In the genomic region with DNA sequence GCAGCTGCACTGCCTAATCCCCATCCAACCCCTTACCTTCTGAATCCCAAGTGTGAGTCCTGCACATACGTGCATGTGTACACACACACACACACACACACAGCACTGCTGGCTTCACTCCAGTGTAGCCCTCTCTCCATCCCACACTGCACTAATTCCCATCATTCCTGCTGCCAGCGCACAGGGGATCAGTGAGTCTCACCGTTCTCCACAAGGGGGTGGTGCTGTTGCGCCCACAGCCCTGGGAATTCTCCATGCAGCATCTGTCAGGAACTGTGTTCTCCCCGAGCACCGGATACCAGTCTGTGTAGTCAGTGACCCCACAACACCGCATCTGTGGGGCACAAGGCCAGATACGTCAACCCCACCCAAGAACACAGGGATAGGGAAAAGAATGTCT, we compare ENCODE assay signal across 9 mouse cellular contexts.
A peak's percentile ranks its signal among the peaks of the same experiment; 100 is the strongest.
DNase-seq lines count a peak whose midpoint lies in the region; ATAC-seq and TF ChIP-seq lines count a peak whose summit lies in the region.
"Had no signal": no experiment of that assay in that cellular context is flagged by ENCODE, and none has a peak within 500 bp of the region (broad histone marks: within the 10 kb centered on the region; RNA-seq: fewer than 3 reads in every experiment).

No protein-coding gene starts in this region.

- 0 out of 2 replicates have a peak, but pooled peaks have one; percentile 29 for TF ChIP-seq CTCF in cerebellum, adult 2 months (IDR thresholded peaks at IDR 0.05; ENCODE audit: borderline replicate concordance, insufficient read depth, low read depth, low read length)

- no peak for TF ChIP-seq POLR2A in cerebellum, adult 2 months (IDR thresholded peaks at IDR 0.05; ENCODE audit: borderline replicate concordance, insufficient read depth, low read length)

- ATAC-seq in frontal cortex, adult (ENCODE audit: low TSS enrichment): peak; percentile 79
- peak; percentile 49 for ATAC-seq in midbrain, embryonic 13.5 days

- H3K9ac ChIP-seq in midbrain, embryonic 13.5 days (replicated peaks): no peak overlapping the region

- H3K9me3 ChIP-seq in midbrain, embryonic 13.5 days: no peaks in the 10 kb centered on the region

- WGBS in cerebellum, adult 2 months: 38% methylated on average over 8 of the region's 8 CpGs
- 35% methylated on average over 8 of the region's 8 CpGs for WGBS in midbrain, embryonic 13.5 days

- no peak overlapping the region for H3K4me3 ChIP-seq in cerebellum, adult 2 months (replicated peaks; ENCODE audit: insufficient read depth, low read depth, low read length)
- H3K4me3 ChIP-seq in midbrain, embryonic 13.5 days (replicated peaks): no peak overlapping the region
- H3K4me3 ChIP-seq: myocyte had no signal

- peak; percentile 44 to 53 for DNase-seq in kidney, postnatal 4 days
- DNase-seq in kidney, postnatal 36 days: no peak
- DNase-seq in cerebellum, adult 2 months: peak in 1 of 2 experiments; percentile 36
- no peak for DNase-seq in thymus, postnatal 4 days
- no peak for DNase-seq in T-cell, adult 2 months (ENCODE audit: low spot score)
- no peak for DNase-seq in heart, postnatal 36 days

- H3K27ac ChIP-seq in cerebellum, adult 2 months (ENCODE audit: insufficient read depth, low read length): no peak overlapping the region
- no peak overlapping the region for H3K27ac ChIP-seq in midbrain, embryonic 13.5 days

- intact Hi-C loops in heart, postnatal 36 days (cut with DNase I): loop anchor here (10.0 kb wide), 1 partner anchor 339 kb away; the partner anchor contains the start of gene Tead4

- no peak overlapping the region for H3K4me2 ChIP-seq in midbrain, embryonic 13.5 days (replicated peaks)

- H3K4me1 ChIP-seq in cerebellum, adult 2 months (ENCODE audit: control insufficient read depth, insufficient read depth, low read length): peaks cover 5% of the 10 kb centered on the region
- peaks cover 15% of the 10 kb centered on the region; the same call in 1 of the 2 replicates for H3K4me1 ChIP-seq in midbrain, embryonic 13.5 days (replicated peaks)

- peaks cover 6% of the 10 kb centered on the region; the same call in 1 of the 2 replicates for H3K36me3 ChIP-seq in midbrain, embryonic 13.5 days

- H3K27me3 ChIP-seq in cerebellum, adult 2 months (ENCODE audit: control insufficient read depth, insufficient read depth, low read length): no peaks in the 10 kb centered on the region
- H3K27me3 ChIP-seq in midbrain, embryonic 13.5 days: no peaks in the 10 kb centered on the region

Comparison
In these comparisons a context has a peak if more than half of its experiments do, and no peak if none do; other contexts are left out.
1. DNase-seq: peak in kidney, postnatal 4 days (2 of 2); none in kidney, postnatal 36 days (0 of 2), thymus, postnatal 4 days (single experiment), T-cell, adult 2 months (single experiment) and heart, postnatal 36 days (0 of 2).